Mouse (Mus musculus) adrenal gland, postnatal 4 days (tissue): ENCODE data around the gene Znhit3. TPM values are rescaled to one million over a fixed set of nuclear protein-coding genes. Genes with fewer than 3 reads are reported as not detected.
A peak's percentile ranks its signal among the peaks of the same experiment; 100 is the strongest.
"Not testable (repeated sequence)": the region's sequence is repeated elsewhere in the genome, so short reads cannot be mapped to it uniquely, and the experiment has no call there.

Experiments
- DNase-seq, 2 experiments: peaks; one replicate each; pipeline ENCODE4 v3.0.0; 2021 to 2022; ENCODE audit warnings: low spot score in 2 of 2, mixed read lengths in 2 of 2
- microRNA-seq: library from miRNA; unstranded; fragments of <30 nt; microRNA quantifications from one replicate; pipeline ENCODE4 v1.2.0, GENCODE M21; 2021
- total RNA-seq, 2 experiments: library from RNA; stranded (reverse); gene quantifications; 2 replicates each; pipeline ENCODE4 v1.2.3; 2021

The Znhit3 gene
- total RNA-seq, 2 experiments from 2014 or later = 14.4 to 20.4 TPM

- DNase-seq = no peak
Observed at GRCm38 (mm10) chr11:84879007-84879771, 37.0 kb downstream of the Znhit3 start.

GRCm38 (mm10) chr11:84876020-84876419 lies 40.1 kb downstream of the Znhit3 start:
- DNase-seq = not testable (repeated sequence)

GRCm38 (mm10) chr11:84873042-84873833 lies 42.9 kb downstream of the Znhit3 start:
- no peak for DNase-seq

GRCm38 (mm10) chr11:84871548-84872069 lies 44.6 kb downstream of the Znhit3 start:
- DNase-seq = no peak

- no peak for DNase-seq
Observed at GRCm38 (mm10) chr11:84871046-84871445, 45.1 kb downstream of the Znhit3 start.

GRCm38 (mm10) chr11:84870337-84871043 lies 45.7 kb downstream of the Znhit3 start, which contains the start of gene Ggnbp2:
Gene Ggnbp2 (minus strand): TSS chr11:84870817.
- DNase-seq = peak; percentile 81 to 88

- peak; percentile 93 to 96 for DNase-seq
Observed at GRCm38 (mm10) chr11:84869537-84870232, 46.5 kb downstream of the Znhit3 start.

GRCm38 (mm10) chr11:84868786-84869259 lies 47.3 kb downstream of the Znhit3 start:
- no peak for DNase-seq

- DNase-seq = no peak
Observed at GRCm38 (mm10) chr11:84867586-84867985, 48.6 kb downstream of the Znhit3 start.

- no peak for DNase-seq
Observed at GRCm38 (mm10) chr11:84865268-84865667, 50.9 kb downstream of the Znhit3 start.

Small RNA genes lying within 50 kb of the gene (microRNA-seq; reads per million reads assigned to microRNA genes)
- gene Gm23564 = not detected

Other genes with a start within 250 kb of the Znhit3 start
- 10 to 100 TPM; 24.5 to 26.0 TPM for gene Mrm1, start 96.9 kb downstream of the Znhit3 start, total RNA-seq
- gene Dhrs11, start 87.4 kb downstream of the Znhit3 start, total RNA-seq = 10 to 100 TPM; 35.4 to 39.2 TPM
- 100 to 1,000 TPM in 1 of 2 experiments, 10 to 100 TPM in 1; 99.1 to 100 TPM for gene Ggnbp2, start 45.5 kb downstream of the Znhit3 start, total RNA-seq
- 10 to 100 TPM; 18.1 to 20.2 TPM for gene Myo19, start 36.2 kb downstream of the Znhit3 start, total RNA-seq
- gene Pigw, start 36.1 kb downstream of the Znhit3 start, total RNA-seq = 1 to 10 TPM; 7.5 to 7.6 TPM
- gene Car4, start 41.4 kb upstream of the Znhit3 start, total RNA-seq = 10 to 100 TPM in 1 of 2 experiments, 1 to 10 TPM in 1; 4.9 to 18.5 TPM
- gene Usp32, start 223.8 kb upstream of the Znhit3 start, total RNA-seq = 10 to 100 TPM; 40.2 to 44.6 TPM